Mouse (Mus musculus) C2C12 (cell line): ENCODE data around the gene Nudt17. TPM values are rescaled to one million over a fixed set of nuclear protein-coding genes. Genes with fewer than 3 reads are reported as not detected.
"Not testable (repeated sequence)": the region's sequence is repeated elsewhere in the genome, so short reads cannot be mapped to it uniquely, and the experiment has no call there.

Experiments
- H3K27me3 ChIP-seq: one replicate; pipeline ENCODE4 v1.6.1; 2011; ENCODE audit not compliant: control insufficient read depth, insufficient read depth, insufficient read length
- H3K36me3 ChIP-seq: one replicate; pipeline ENCODE4 v1.6.1; 2011; ENCODE audit not compliant: control insufficient read depth, insufficient read depth
- H3K4me3 ChIP-seq: one replicate; pipeline ENCODE4 v1.5.1; 2011; ENCODE audit warnings: mild to moderate bottlenecking, control low read depth; ENCODE audit not compliant: poor library complexity, insufficient read depth, severe bottlenecking
- H3K79me2 ChIP-seq: one replicate; pipeline ENCODE4 v1.6.1; 2011; ENCODE audit not compliant: control insufficient read depth, insufficient read depth
- H3K79me3 ChIP-seq: one replicate; pipeline ENCODE4 v1.6.1; 2011; ENCODE audit warnings: low read depth, control low read depth
- H3ac ChIP-seq: one replicate; pipeline ENCODE3; 2011; ENCODE audit warnings: low read depth; ENCODE audit not compliant: control insufficient read depth, insufficient read length
- CEBPB ChIP-seq: IDR thresholded peaks from one replicate; pipeline ENCODE4 v1.6.1; 2011; ENCODE audit warnings: low read depth, mild to moderate bottlenecking, control low read depth, moderate library complexity
- CTCF ChIP-seq: IDR thresholded peaks from one replicate; pipeline ENCODE4 v1.5.1; 2011; ENCODE audit not compliant: control insufficient read depth, insufficient read depth, insufficient read length
- FOSL1 ChIP-seq: IDR thresholded peaks from one replicate; pipeline ENCODE4 v1.8.0; 2011; ENCODE audit warnings: mild to moderate bottlenecking, low read length; ENCODE audit not compliant: poor library complexity, insufficient read depth, severe bottlenecking
- MAX ChIP-seq: IDR thresholded peaks from one replicate; pipeline ENCODE4 v1.6.1; 2011; ENCODE audit warnings: mild to moderate bottlenecking, control low read depth
- MYOD1 ChIP-seq: IDR thresholded peaks from one replicate; pipeline ENCODE4 v1.6.1; 2011; ENCODE audit warnings: low read depth; ENCODE audit not compliant: control insufficient read depth, insufficient read length
- MYOG ChIP-seq: IDR thresholded peaks from one replicate; pipeline ENCODE4 v1.6.1; 2011; ENCODE audit not compliant: control insufficient read depth, insufficient read length; ENCODE audit errors: extremely low read depth
- USF1 ChIP-seq: IDR thresholded peaks from one replicate; pipeline ENCODE4 v1.6.1; 2011; ENCODE audit warnings: low read depth, mild to moderate bottlenecking, control low read depth, moderate library complexity
- polyA plus RNA-seq: library from polyadenylated mRNA; unstranded; fragments of >200 nt; fragmentation: generic; extraction: Trizol; gene quantifications from one replicate; pipeline ENCODE4 v1.2.1, GENCODE M21; 2012; ENCODE audit warnings: missing spikeins

Nudt17 gene
- polyA plus RNA-seq, 1 experiment: 3.2 TPM

GRCm38 (mm10) chr3:96690298-96690697 lies 18.1 kb downstream of the Nudt17 start:
- TF ChIP-seq USF1 (no peak), CEBPB (no peak), CTCF (no peak), MYOD1 (no peak), MYOG (no peak), FOSL1 (no peak), MAX (no peak)
- no peaks in the 10 kb centered on the region for H3K79me3 ChIP-seq
- no peaks in the 10 kb centered on the region for H3K27me3 ChIP-seq
- H3K79me2 ChIP-seq: no peaks in the 10 kb centered on the region
- H3K36me3 ChIP-seq: no peaks in the 10 kb centered on the region
- no peak overlapping the region for H3K4me3 ChIP-seq
- no peak overlapping the region for H3ac ChIP-seq

- Histone ChIP-seq H3K79me3 (no peaks in the 10 kb centered on the region), H3K79me2 (no peaks in the 10 kb centered on the region), H3K27me3 (no peaks in the 10 kb centered on the region), H3K36me3 (no peaks in the 10 kb centered on the region), H3K4me3 (no peak overlapping the region), H3ac (no peak overlapping the region)
- no peak for TF ChIP-seq MYOG
- no peak for TF ChIP-seq USF1
These were observed 19.5 kb downstream of the Nudt17 start for GRCm38 (mm10) chr3:96688854-96689253.

- H3ac ChIP-seq, H3K79me2 ChIP-seq, H3K4me3 ChIP-seq, H3K36me3 ChIP-seq, H3K27me3 ChIP-seq, H3K79me3 ChIP-seq: not testable (repeated sequence)
These were observed 22.3 kb downstream of the Nudt17 start for GRCm38 (mm10) chr3:96686057-96686456.

GRCm38 (mm10) chr3:96684822-96685156 lies 23.6 kb downstream of the Nudt17 start:
- no peaks in the 10 kb centered on the region for H3K27me3 ChIP-seq
- H3K36me3 ChIP-seq: no peaks in the 10 kb centered on the region
- TF ChIP-seq USF1: no peak
- no peak for TF ChIP-seq MAX
- TF ChIP-seq CEBPB: no peak
- H3K79me2 ChIP-seq: no peaks in the 10 kb centered on the region
- H3ac ChIP-seq: no peak overlapping the region
- no peak overlapping the region for H3K4me3 ChIP-seq
- no peaks in the 10 kb centered on the region for H3K79me3 ChIP-seq

- no peak overlapping the region for H3ac ChIP-seq
- H3K79me2 ChIP-seq: no peaks in the 10 kb centered on the region
- H3K79me3 ChIP-seq: no peaks in the 10 kb centered on the region
- no peaks in the 10 kb centered on the region for H3K36me3 ChIP-seq
- no peaks in the 10 kb centered on the region for H3K27me3 ChIP-seq
- TF ChIP-seq USF1 (no peak), CTCF (no peak), FOSL1 (no peak), MYOG (no peak), MAX (no peak), CEBPB (no peak), MYOD1 (no peak)
- H3K4me3 ChIP-seq: no peak overlapping the region
These were observed 24.1 kb downstream of the Nudt17 start for GRCm38 (mm10) chr3:96684151-96684821.

GRCm38 (mm10) chr3:96683496-96683895 lies 24.9 kb downstream of the Nudt17 start:
- H3K4me3 ChIP-seq: no peak overlapping the region
- no peaks in the 10 kb centered on the region for H3K79me3 ChIP-seq
- H3K79me2 ChIP-seq: no peaks in the 10 kb centered on the region
- H3K27me3 ChIP-seq: no peaks in the 10 kb centered on the region
- TF ChIP-seq FOSL1 (no peak), CEBPB (no peak), CTCF (no peak), USF1 (no peak), MYOD1 (no peak), MYOG (no peak), MAX (no peak)
- H3ac ChIP-seq: no peak overlapping the region
- no peaks in the 10 kb centered on the region for H3K36me3 ChIP-seq
